Mouse (Mus musculus): Measurements from ENCODE around the gene Mta3.

GRCm38 (mm10) chr17:83721157-83721556 lies 15.2 kb downstream of the Mta3 start:
- TF ChIP-seq ZNF384 (IDR thresholded peaks at IDR 0.05; ENCODE audit: low read depth, low read length) = no peak
- no peak for TF ChIP-seq MAFK (IDR thresholded peaks at IDR 0.05; ENCODE audit: insufficient read depth, low read depth, low read length)
